Mouse (Mus musculus) gastrocnemius, postnatal 4 days (tissue): ENCODE results near the gene Extl2. TPM values are rescaled to one million over a fixed set of nuclear protein-coding genes. Genes with fewer than 3 reads are reported as not detected.

Source experiments
- DNase-seq, 2 experiments: peaks; one replicate each; pipeline ENCODE4 v3.0.0; 2021 to 2022; ENCODE audit warnings: low spot score in 2 of 2, mixed read lengths in 2 of 2
- microRNA-seq: library from miRNA; unstranded; fragments of <30 nt; microRNA quantifications from one replicate; pipeline ENCODE4 v1.2.0, GENCODE M21; 2021
- total RNA-seq, 2 experiments: library from RNA; stranded (reverse); gene quantifications; 2 replicates each; pipeline ENCODE4 v1.2.3; 2021

Gene Extl2
- total RNA-seq, 2 experiments from 2014 or later: 16.1 to 16.3 TPM

GRCm38 (mm10) chr3:116076739-116077138 lies 69.5 kb downstream of the Extl2 start:
- no peak for DNase-seq

GRCm38 (mm10) chr3:116078490-116078889 lies 71.2 kb downstream of the Extl2 start:
- DNase-seq: no peak

Small RNA genes within 50 kb of the gene (microRNA-seq; reads per million reads assigned to microRNA genes)
- not detected for gene Mir669n

Other genes starting within 250 kb of the Extl2 start
- 10 to 100 TPM in 1 of 2 experiments, 1 to 10 TPM in 1; 8.3 to 11.3 TPM for gene Dph5, start 119.6 kb upstream of the Extl2 start, total RNA-seq
- gene Slc30a7, start 56 bp upstream of the Extl2 start, total RNA-seq: 10 to 100 TPM; 27.3 to 29.6 TPM
- 10 to 100 TPM; 20.4 to 21.9 TPM for gene Vcam1, start 122.2 kb downstream of the Extl2 start, total RNA-seq
- under 1 TPM; 0.08 to 0.10 TPM for gene Gpr88, start 246.0 kb downstream of the Extl2 start, total RNA-seq